Mouse (Mus musculus) stomach, postnatal 0 days (tissue): ENCODE measurements around the gene Bend6. TPM values are rescaled to one million over a fixed set of nuclear protein-coding genes. Genes with fewer than 3 reads are reported as not detected.

Experiments used
- ATAC-seq: fragments of 200-750 bp; cut with Nextera tagmentation; 2 replicates; pipeline ENCODE4 v1.8.0; 2017; ENCODE audit not compliant: low FRiP score, low TSS enrichment
- DNase-seq: peaks from one replicate; pipeline ENCODE4 v3.0.0-alpha.2; 2016; ENCODE audit warnings: low spot score
- H3K27ac ChIP-seq: fragments of 300-500 bp; sonication (generic); replicated peaks from 2 replicates; pipeline ENCODE4 v1.5.1; 2014; ENCODE audit warnings: mild to moderate bottlenecking, control low read depth
- H3K27me3 ChIP-seq: fragments of 300-500 bp; sonication (generic); 2 replicates; pipeline ENCODE4 v1.6.1; 2014; ENCODE audit warnings: low read length; ENCODE audit not compliant: control insufficient read depth, insufficient read depth
- H3K36me3 ChIP-seq: fragments of 300-500 bp; sonication (generic); 2 replicates; pipeline ENCODE4 v1.6.1; 2014; ENCODE audit warnings: low read length, mixed read lengths; ENCODE audit not compliant: control insufficient read depth, insufficient read depth
- H3K4me1 ChIP-seq: fragments of 300-500 bp; sonication (generic); replicated peaks from 2 replicates; pipeline ENCODE4 v1.6.1; 2014; ENCODE audit warnings: antibody characterized with exemption; ENCODE audit not compliant: control insufficient read depth, insufficient read depth
- H3K4me2 ChIP-seq: fragments of 300-500 bp; sonication (generic); replicated peaks from 2 replicates; pipeline ENCODE4 v1.6.1; 2014; ENCODE audit warnings: low read depth, mild to moderate bottlenecking, control low read depth, moderate library complexity
- H3K4me3 ChIP-seq: fragments of 300-500 bp; sonication (generic); 2 replicates; pipeline ENCODE4 v1.5.1; 2014; ENCODE audit warnings: low read depth, low read length, control low read depth
- H3K9ac ChIP-seq: fragments of 300-500 bp; sonication (generic); 2 replicates; pipeline ENCODE4 v1.6.1; 2014; ENCODE audit warnings: mild to moderate bottlenecking, low read length, control low read depth, mixed read lengths
- H3K9me3 ChIP-seq: fragments of 300-500 bp; sonication (generic); 2 replicates; pipeline ENCODE4 v1.6.1; 2016; ENCODE audit warnings: low read length; ENCODE audit not compliant: control insufficient read depth
- CTCF ChIP-seq: IDR thresholded peaks from 2 replicates; pipeline ENCODE4 v1.5.1; 2016; ENCODE audit warnings: antibody characterized with exemption, low read depth, mild to moderate bottlenecking, moderate library complexity
- EP300 ChIP-seq: optimal IDR thresholded peaks from 2 replicates; pipeline ENCODE3; 2016; ENCODE audit warnings: antibody characterized with exemption
- WGBS: fragments of 180-500 bp; shearing (Covaris S2); extraction: QIAGEN DNeasy Blood & Tissue Kit; methylation state at CpG from one replicate; pipeline ENCODE4 v1.1.7; 2014; 5-methylcytosine and 5-hydroxymethylcytosine counted together
- polyA plus RNA-seq: library from polyadenylated mRNA; unstranded; fragments of >200 nt; fragmentation: Nextera tagmentation; extraction: Ambion mirVana; gene quantifications from 2 replicates; pipeline ENCODE4 v1.2.1, GENCODE M21; 2015

The Bend6 gene
- polyA plus RNA-seq, 1 experiment from 2014 or later = 0.86 TPM

- no peak overlapping the region for H3K9ac ChIP-seq
- H3K9me3 ChIP-seq = no peaks in the 10 kb centered on the region
- no peaks in the 10 kb centered on the region for H3K27me3 ChIP-seq
- no peak overlapping the region for H3K4me3 ChIP-seq
- no peak overlapping the region for H3K27ac ChIP-seq
- H3K4me1 ChIP-seq = no peaks in the 10 kb centered on the region
- ATAC-seq = no peak
- TF ChIP-seq EP300 (no peak), CTCF (no peak)
- no peak for DNase-seq
- H3K36me3 ChIP-seq = no peaks in the 10 kb centered on the region
- 61% methylated on average over 8 of the region's 8 CpGs for WGBS
- no peak overlapping the region for H3K4me2 ChIP-seq
Measured at GRCm38 (mm10) chr1:33900175-33900574, 7.4 kb downstream of the Bend6 start.

GRCm38 (mm10) chr1:33898373-33898772 lies 9.2 kb downstream of the Bend6 start:
- no peaks in the 10 kb centered on the region for H3K27me3 ChIP-seq
- H3K4me3 ChIP-seq = no peak overlapping the region
- no peaks in the 10 kb centered on the region for H3K4me1 ChIP-seq
- TF ChIP-seq EP300 (no peak), CTCF (no peak)
- no peak overlapping the region for H3K4me2 ChIP-seq
- WGBS = 93% methylated on average over 6 of the region's 6 CpGs
- no peaks in the 10 kb centered on the region for H3K9me3 ChIP-seq
- no peak overlapping the region for H3K9ac ChIP-seq
- no peaks in the 10 kb centered on the region for H3K36me3 ChIP-seq
- H3K27ac ChIP-seq = no peak overlapping the region
- ATAC-seq (no peak), DNase-seq (no peak)

GRCm38 (mm10) chr1:33897426-33897825 lies 10.2 kb downstream of the Bend6 start:
- no peak overlapping the region for H3K27ac ChIP-seq
- H3K36me3 ChIP-seq = no peaks in the 10 kb centered on the region
- no peak overlapping the region for H3K4me3 ChIP-seq
- no peaks in the 10 kb centered on the region for H3K4me1 ChIP-seq
- H3K9me3 ChIP-seq = no peaks in the 10 kb centered on the region
- TF ChIP-seq EP300 (no peak), CTCF (no peak)
- ATAC-seq = no peak
- 77% methylated on average over 11 of the region's 11 CpGs for WGBS
- no peaks in the 10 kb centered on the region for H3K27me3 ChIP-seq
- H3K4me2 ChIP-seq = no peak overlapping the region
- H3K9ac ChIP-seq = no peak overlapping the region
- no peak for DNase-seq

GRCm38 (mm10) chr1:33896666-33897065 lies 10.9 kb downstream of the Bend6 start:
- Histone ChIP-seq H3K4me2 (no peak overlapping the region), H3K9me3 (no peaks in the 10 kb centered on the region), H3K27ac (no peak overlapping the region), H3K4me1 (no peaks in the 10 kb centered on the region), H3K9ac (no peak overlapping the region), H3K27me3 (no peaks in the 10 kb centered on the region), H3K4me3 (no peak overlapping the region), H3K36me3 (no peaks in the 10 kb centered on the region)
- TF ChIP-seq EP300 (no peak), CTCF (no peak)
- DNase-seq (no peak), ATAC-seq (no peak)
- WGBS = 75% methylated on average over 4 of the region's 4 CpGs

- H3K4me3 ChIP-seq = no peak overlapping the region
- H3K4me2 ChIP-seq = no peak overlapping the region
- no peaks in the 10 kb centered on the region for H3K4me1 ChIP-seq
- TF ChIP-seq CTCF (no peak), EP300 (no peak)
- no peak overlapping the region for H3K27ac ChIP-seq
- WGBS = 71% methylated on average over 6 of the region's 6 CpGs
- no peak for ATAC-seq
- no peaks in the 10 kb centered on the region for H3K36me3 ChIP-seq
- no peaks in the 10 kb centered on the region for H3K9me3 ChIP-seq
- no peaks in the 10 kb centered on the region for H3K27me3 ChIP-seq
- no peak overlapping the region for H3K9ac ChIP-seq
- no peak for DNase-seq
Measured at GRCm38 (mm10) chr1:33896116-33896515, 11.5 kb downstream of the Bend6 start.

- TF ChIP-seq CTCF (peak; percentile 82), EP300 (no peak)
- H3K4me2 ChIP-seq = no peak overlapping the region
- ATAC-seq (no peak), DNase-seq (peak; percentile 41)
- WGBS = 59% methylated on average over 10 of the region's 10 CpGs
- no peaks in the 10 kb centered on the region for H3K36me3 ChIP-seq
- no peak overlapping the region for H3K9ac ChIP-seq
- no peak overlapping the region for H3K27ac ChIP-seq
- no peaks in the 10 kb centered on the region for H3K27me3 ChIP-seq
- no peaks in the 10 kb centered on the region for H3K9me3 ChIP-seq
- no peaks in the 10 kb centered on the region for H3K4me1 ChIP-seq
- H3K4me3 ChIP-seq = no peak overlapping the region
Measured at GRCm38 (mm10) chr1:33892784-33893183, 14.8 kb downstream of the Bend6 start.
